8 mouse cellular contexts compared by ENCODE assay signal in genomic region chr19:41483445-41484040, GRCm38 (mm10). TPM values are rescaled to one million over a fixed set of nuclear protein-coding genes. Genes with fewer than 3 reads are reported as not detected.
A peak's percentile ranks its signal among the peaks of the same experiment; 100 is the strongest.
DNase-seq lines count a peak whose midpoint lies in the region; ATAC-seq and TF ChIP-seq lines count a peak whose summit lies in the region.

No protein-coding gene starts in this region.

- peak overlapping the region; percentile 92 for H3K9ac ChIP-seq in ES-Bruce4 (ENCODE audit: low read depth, poor library complexity, severe bottlenecking)
- H3K9ac ChIP-seq in heart, embryonic 15.5 days = peak overlapping the region; percentile 86
- H3K9ac ChIP-seq in limb, embryonic 15.5 days = peak overlapping the region; percentile 84

- DNase-seq in kidney, adult 2 months = peak; percentile 25
- no peak for DNase-seq in kidney, adult 11 months
- peak; percentile 64 for DNase-seq in embryo, embryonic 9.5 days (ENCODE audit: extremely low spot score)
- peak; percentile 72 for DNase-seq in neural tube, embryonic 10.5 days (ENCODE audit: extremely low spot score, low spot score)
- no peak for DNase-seq in thymus, postnatal 4 days

- peak overlapping the region; percentile 76 for H3K4me2 ChIP-seq in heart, embryonic 15.5 days
- peak overlapping the region; percentile 82 for H3K4me2 ChIP-seq in limb, embryonic 15.5 days

- H3K4me1 ChIP-seq in kidney, adult 2 months (ENCODE audit: control insufficient read depth, insufficient read depth, low read length) = peaks cover 11% of the 10 kb centered on the region; the same call in 1 of the 2 replicates
- no peaks in the 10 kb centered on the region for H3K4me1 ChIP-seq in ES-Bruce4 (ENCODE audit: control insufficient read depth, insufficient read depth, low read length)
- H3K4me1 ChIP-seq in heart, embryonic 15.5 days (replicated peaks) = peaks cover 20% of the 10 kb centered on the region
- H3K4me1 ChIP-seq in limb, embryonic 15.5 days = peaks cover 18% of the 10 kb centered on the region

- 2% methylated on average over 30 of the region's 30 CpGs for WGBS in kidney, adult 2 months
- WGBS in heart, embryonic 15.5 days = under 1% methylated on average over 29 of the region's 30 CpGs
- under 1% methylated on average over 29 of the region's 30 CpGs for WGBS in limb, embryonic 15.5 days

- no peaks in the 10 kb centered on the region for H3K27me3 ChIP-seq in kidney, adult 2 months (replicated peaks; ENCODE audit: control insufficient read depth, insufficient read depth, low read length)
- no peaks in the 10 kb centered on the region for H3K27me3 ChIP-seq in ES-Bruce4 (ENCODE audit: control insufficient read depth, insufficient read depth, low read length, poor library complexity, severe bottlenecking)
- no peaks in the 10 kb centered on the region for H3K27me3 ChIP-seq in heart, embryonic 15.5 days
- H3K27me3 ChIP-seq in limb, embryonic 15.5 days = no peaks in the 10 kb centered on the region

- H3K27ac ChIP-seq in kidney, adult 2 months (ENCODE audit: insufficient read depth, low read depth, low read length) = peak overlapping the region; percentile 32; the same call in 1 of the 2 replicates
- no peak overlapping the region for H3K27ac ChIP-seq in ES-Bruce4 (ENCODE audit: insufficient read depth, low read length)
- H3K27ac ChIP-seq in heart, embryonic 15.5 days = peak overlapping the region; percentile 100
- H3K27ac ChIP-seq in limb, embryonic 15.5 days = peak overlapping the region; percentile 99

- peak overlapping the region; percentile 90 for H3K4me3 ChIP-seq in kidney, adult 2 months (ENCODE audit: insufficient read depth, low read depth, low read length)
- H3K4me3 ChIP-seq in ES-Bruce4 (ENCODE audit: low read depth, low read length) = peak overlapping the region; percentile 75
- peak overlapping the region; percentile 83 for H3K4me3 ChIP-seq in heart, embryonic 15.5 days
- peak overlapping the region; percentile 91 for H3K4me3 ChIP-seq in limb, embryonic 15.5 days

- H3K36me3 ChIP-seq in kidney, adult 2 months (ENCODE audit: control insufficient read depth, insufficient read depth, low read length) = no peaks in the 10 kb centered on the region
- H3K36me3 ChIP-seq in ES-Bruce4 (ENCODE audit: control insufficient read depth, insufficient read depth, low read length, poor library complexity, severe bottlenecking) = no peaks in the 10 kb centered on the region
- no peaks in the 10 kb centered on the region for H3K36me3 ChIP-seq in heart, embryonic 15.5 days
- no peaks in the 10 kb centered on the region for H3K36me3 ChIP-seq in limb, embryonic 15.5 days

- TF ChIP-seq POLR2A in kidney, adult 2 months (IDR thresholded peaks at IDR 0.05; ENCODE audit: low read depth, low read length) = no peak
- TF ChIP-seq POLR2A in ES-Bruce4 (IDR thresholded peaks at IDR 0.05; ENCODE audit: insufficient read depth, low read length) = no peak

- no peak for TF ChIP-seq EP300 in ES-Bruce4 (IDR thresholded peaks at IDR 0.05; ENCODE audit: insufficient read depth, low read depth, low read length)

- no peak for TF ChIP-seq CTCF in kidney, adult 2 months (conservative IDR thresholded peaks at IDR 0.05; ENCODE audit: insufficient read depth, insufficient read length, low read depth, low read length)
- TF ChIP-seq CTCF in ES-Bruce4 (IDR thresholded peaks at IDR 0.05; ENCODE audit: low read depth, low read length) = no peak

- ATAC-seq in heart, embryonic 15.5 days (replicated peaks; ENCODE audit: insufficient number of reproducible peaks, insufficient read depth, low FRiP score, low read depth) = no peak
- no peak for ATAC-seq in limb, embryonic 15.5 days (ENCODE audit: insufficient number of reproducible peaks, low FRiP score, low TSS enrichment, low read depth)

- H3K9me3 ChIP-seq in ES-Bruce4 (replicated peaks; ENCODE audit: control insufficient read depth, insufficient read depth, low read length, poor library complexity, severe bottlenecking) = no peaks in the 10 kb centered on the region
- no peaks in the 10 kb centered on the region for H3K9me3 ChIP-seq in heart, embryonic 15.5 days (replicated peaks)
- H3K9me3 ChIP-seq in limb, embryonic 15.5 days = no peaks in the 10 kb centered on the region

RNA-seq across cellular contexts. Expression of gene Lcor, which starts 1.1 kb away (rescaled TPM):
- polyA plus RNA-seq in kidney, adult 2 months (2012; rRNA removed) = 2.7 and 3.2 TPM in 2 replicates
- polyA plus RNA-seq in ES-Bruce4 (2011; ENCODE audit: insufficient read depth, insufficient read length, low read depth, missing spikeins) = 13.4 and 15.6 TPM in 2 replicates
- 7.7 and 8.3 TPM in 2 replicates for polyA plus RNA-seq in heart, embryonic 15.5 days (2015; fragmentation: Nextera tagmentation; extraction: Ambion mirVana)
- 8.2 and 8.7 TPM in 2 replicates for polyA plus RNA-seq in limb, embryonic 15.5 days (2015; fragmentation: Nextera tagmentation; extraction: Ambion mirVana)

Comparison
In these comparisons a context has a peak if more than half of its experiments do, and no peak if none do; other contexts are left out.
1. DNase-seq: peak in kidney, adult 2 months (single experiment), embryo, embryonic 9.5 days (single experiment) and neural tube, embryonic 10.5 days (single experiment); none in kidney, adult 11 months (single experiment) and thymus, postnatal 4 days (single experiment).
2. Peak in every context shown above with its lines, with median percentiles within 50 percentile points of each other: H3K4me3 ChIP-seq and H3K9ac ChIP-seq.